Mouse (Mus musculus): Measurements from ENCODE around the gene Clcnka. TPM values are rescaled to one million over a fixed set of nuclear protein-coding genes. Genes with fewer than 3 reads are reported as not detected.

Clcnka gene
- polyA plus RNA-seq, 1 experiment from 2014 or later: not detected

DNA sequence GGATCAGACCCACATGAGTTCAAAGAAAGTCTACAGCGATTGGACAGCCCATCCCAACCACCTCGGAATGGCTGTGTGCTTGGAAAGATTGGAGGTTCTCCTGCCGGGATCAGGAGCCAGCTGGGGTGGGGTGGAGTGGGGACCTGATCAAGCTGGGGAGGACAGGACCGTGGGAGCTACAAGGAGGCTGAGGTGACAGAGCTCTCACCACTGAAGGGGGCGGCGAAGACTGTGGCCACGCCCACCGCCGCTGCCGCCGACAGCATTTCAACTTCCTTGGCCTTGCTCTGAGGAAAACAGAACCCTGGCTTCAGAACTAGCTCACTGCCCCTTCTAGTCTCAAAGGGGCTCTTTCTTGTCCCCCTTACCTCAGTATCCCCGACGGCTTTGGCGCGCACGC, 3.8 kb downstream of the Clcnka start:
- 14% methylated on average over 16 of the region's 16 CpGs for WGBS
- no peak for ATAC-seq (ENCODE audit: low FRiP score)
- H3K4me1 ChIP-seq: peaks cover 4% of the 10 kb centered on the region; the same call in 1 of the 2 replicates
- H3K9me3 ChIP-seq (replicated peaks): no peaks in the 10 kb centered on the region
- no peak overlapping the region for H3K9ac ChIP-seq (replicated peaks)
- H3K4me3 ChIP-seq (replicated peaks): no peak overlapping the region
- H3K27ac ChIP-seq (replicated peaks): no peak overlapping the region
- peaks cover 9% of the 10 kb centered on the region; the same call in 1 of the 2 replicates for H3K27me3 ChIP-seq (replicated peaks)
- no peaks in the 10 kb centered on the region for H3K36me3 ChIP-seq
- H3K4me2 ChIP-seq: peak overlapping the region; percentile 30; the same call in 1 of the 2 replicates

DNA sequence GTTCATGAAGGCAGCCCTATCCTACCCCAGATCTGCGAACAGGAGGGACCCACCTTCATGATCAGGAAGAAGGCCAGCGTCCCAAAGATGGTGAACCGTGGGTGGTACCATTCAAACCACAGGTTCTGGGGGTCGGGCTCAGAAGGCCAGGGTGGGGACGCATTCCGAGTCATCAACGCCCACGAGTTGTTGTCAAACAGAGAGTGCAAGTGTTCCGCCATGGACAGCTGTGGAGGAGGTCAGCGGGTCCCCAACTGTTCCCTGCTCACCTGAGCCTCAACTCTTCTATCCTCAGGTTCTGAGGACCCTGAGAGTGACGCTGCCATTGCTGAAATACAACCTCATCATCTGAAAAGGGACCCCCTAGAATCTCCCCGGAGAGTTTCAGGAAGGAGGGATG, 7.2 kb downstream of the Clcnka start:
- Histone ChIP-seq H3K4me3 (replicated peaks) (no peak overlapping the region), H3K9ac (replicated peaks) (no peak overlapping the region), H3K9me3 (replicated peaks) (no peaks in the 10 kb centered on the region), H3K4me1 (peaks cover 4% of the 10 kb centered on the region; the same call in 1 of the 2 replicates), H3K27me3 (replicated peaks) (peaks cover 9% of the 10 kb centered on the region; the same call in 1 of the 2 replicates), H3K36me3 (no peaks in the 10 kb centered on the region), H3K27ac (replicated peaks) (no peak overlapping the region), H3K4me2 (no peak overlapping the region)
- 82% methylated on average over 12 of the region's 12 CpGs for WGBS
- ATAC-seq (ENCODE audit: low FRiP score): no peak

DNA sequence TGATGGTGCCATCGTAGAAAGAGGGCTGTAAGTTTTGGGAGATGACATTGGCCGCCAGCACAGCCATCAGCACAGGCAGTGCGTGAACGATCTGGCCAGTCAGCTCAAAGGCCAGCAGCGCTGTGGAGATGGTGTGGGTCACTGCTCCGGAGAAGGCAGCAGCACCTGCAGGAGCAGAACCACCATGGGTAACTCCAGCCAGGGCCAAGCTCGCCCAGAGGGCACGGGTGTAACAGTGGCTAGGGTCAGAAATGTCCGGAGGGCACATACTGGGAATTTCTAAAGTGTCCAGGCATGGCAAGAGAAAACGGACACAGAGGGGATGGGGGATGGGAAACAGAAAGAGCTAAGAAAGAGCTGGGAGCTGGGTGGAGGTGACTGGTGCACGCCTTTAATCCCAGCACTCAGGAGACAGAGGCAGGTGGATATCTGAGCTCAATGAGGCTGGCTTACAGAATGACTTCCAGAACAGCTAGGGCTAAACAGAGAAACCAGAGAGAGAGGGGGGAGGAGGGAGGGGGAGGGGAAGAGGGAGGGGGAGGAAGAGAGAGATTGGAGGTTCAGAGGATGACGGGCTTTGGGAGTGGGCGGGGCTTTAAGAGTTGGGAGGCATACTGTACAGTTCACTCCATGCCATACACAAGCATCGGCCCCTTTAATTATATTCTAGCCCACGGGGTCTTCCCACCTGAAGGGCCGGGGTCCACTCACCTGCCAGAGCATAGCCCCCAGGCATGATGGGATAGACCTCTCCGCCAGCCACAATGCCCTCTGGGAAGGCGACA, 9.0 kb downstream of the Clcnka start:
- Histone ChIP-seq H3K9ac (replicated peaks) (no peak overlapping the region), H3K9me3 (replicated peaks) (no peaks in the 10 kb centered on the region), H3K4me2 (no peak overlapping the region), H3K27me3 (replicated peaks) (peaks cover 7% of the 10 kb centered on the region), H3K27ac (replicated peaks) (no peak overlapping the region), H3K36me3 (no peaks in the 10 kb centered on the region), H3K4me3 (replicated peaks) (no peak overlapping the region), H3K4me1 (0 out of 2 replicates have a peak, but pooled peaks cover 3% of the 10 kb centered on the region)
- ATAC-seq (ENCODE audit: low FRiP score): no peak
- WGBS: 82% methylated on average over 18 of the region's 18 CpGs

DNA sequence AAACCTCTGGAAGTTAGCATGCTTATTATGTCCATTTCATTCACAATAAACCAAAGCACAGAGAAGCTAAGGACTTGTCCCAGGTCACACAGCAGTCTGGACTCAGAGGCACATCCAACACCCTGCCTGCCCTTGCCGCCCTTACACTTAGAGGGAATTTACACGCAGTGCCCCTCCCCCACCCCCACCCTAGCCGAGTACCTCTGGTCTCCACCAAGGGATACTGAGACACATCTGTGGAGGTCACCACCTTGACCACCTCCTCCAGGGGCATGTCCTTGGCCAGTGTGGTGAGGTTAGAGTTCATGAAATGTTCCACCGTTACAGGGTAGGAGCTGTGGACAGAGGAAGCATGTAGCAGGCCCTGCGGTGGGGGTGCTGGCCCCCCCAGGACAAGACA, 10.6 kb downstream of the Clcnka start:
- Histone ChIP-seq H3K27me3 (replicated peaks) (peaks cover 19% of the 10 kb centered on the region), H3K27ac (replicated peaks) (no peak overlapping the region), H3K36me3 (no peaks in the 10 kb centered on the region), H3K4me3 (replicated peaks) (no peak overlapping the region), H3K4me1 (peaks cover 4% of the 10 kb centered on the region; the same call in 1 of the 2 replicates), H3K9ac (replicated peaks) (no peak overlapping the region), H3K4me2 (no peak overlapping the region), H3K9me3 (replicated peaks) (no peaks in the 10 kb centered on the region)
- WGBS: 69% methylated on average over 5 of the region's 5 CpGs
- ATAC-seq (ENCODE audit: low FRiP score): no peak

DNA sequence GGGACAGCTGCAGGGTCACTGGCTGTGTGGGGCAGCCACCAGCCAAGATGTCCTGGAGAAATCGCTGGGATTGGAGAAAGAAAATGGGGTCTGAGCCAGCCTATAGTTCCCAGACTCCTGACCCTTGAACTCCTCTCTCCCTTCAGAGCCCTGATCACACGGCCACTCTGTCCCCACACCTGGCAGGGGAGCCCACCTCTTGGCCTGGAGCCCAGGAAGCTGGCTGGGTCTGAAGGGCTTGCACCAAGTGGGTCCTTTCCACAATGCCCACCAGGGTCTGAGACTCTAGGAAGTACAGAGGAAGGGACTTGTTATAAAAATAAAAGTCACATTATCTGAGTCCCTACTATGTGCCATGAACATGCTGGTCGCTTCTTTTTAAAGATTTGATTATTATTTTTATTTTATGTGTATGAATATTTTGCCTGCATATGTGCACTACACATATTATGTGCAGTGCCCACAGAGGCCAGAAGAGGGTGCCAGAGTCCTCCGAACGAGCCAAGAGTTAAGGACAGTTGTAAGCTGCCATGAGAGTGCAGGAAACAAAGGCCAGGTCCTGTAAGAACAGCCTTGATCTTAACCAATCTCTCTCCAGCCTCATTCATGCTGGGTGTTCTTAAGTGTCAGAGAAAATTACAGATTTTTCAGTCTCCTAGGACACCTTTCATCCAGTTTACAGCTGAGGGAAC, 11.3 kb downstream of the Clcnka start:
- Histone ChIP-seq H3K27ac (replicated peaks) (no peak overlapping the region), H3K4me3 (replicated peaks) (no peak overlapping the region), H3K9ac (replicated peaks) (no peak overlapping the region), H3K36me3 (no peaks in the 10 kb centered on the region), H3K4me1 (peaks cover 11% of the 10 kb centered on the region), H3K9me3 (replicated peaks) (no peaks in the 10 kb centered on the region), H3K27me3 (replicated peaks) (peaks cover 26% of the 10 kb centered on the region), H3K4me2 (no peak overlapping the region)
- peak; percentile 48; the same call in 1 of the 2 replicates for ATAC-seq (ENCODE audit: low FRiP score)
- WGBS: 16% methylated on average over 5 of the region's 5 CpGs

DNA sequence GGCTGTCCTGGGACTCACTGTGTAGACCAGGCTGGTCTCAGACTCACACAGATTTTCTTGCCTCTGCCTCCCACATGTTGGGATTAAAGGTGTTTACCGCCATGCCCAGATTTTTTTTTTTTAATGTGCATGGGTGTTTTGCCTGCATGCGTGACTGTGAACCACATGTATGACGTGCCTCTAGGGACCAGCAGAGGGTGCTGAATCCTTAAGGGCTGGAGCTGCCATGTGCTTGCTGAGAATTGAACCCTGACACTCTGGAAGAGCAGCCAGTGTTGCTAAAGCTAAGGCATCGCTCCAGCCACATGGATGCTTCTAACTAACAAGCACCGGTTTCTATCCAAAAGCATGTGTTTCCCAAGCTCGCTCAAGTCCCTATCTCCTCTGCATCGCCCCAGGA, 12.4 kb downstream of the Clcnka start:
- H3K9ac ChIP-seq (replicated peaks): no peak overlapping the region
- 80% methylated on average over 7 of the region's 7 CpGs for WGBS
- H3K4me2 ChIP-seq: no peak overlapping the region
- 0 out of 2 replicates have a peak, but pooled peaks cover 4% of the 10 kb centered on the region for H3K36me3 ChIP-seq
- H3K27ac ChIP-seq (replicated peaks): no peak overlapping the region
- H3K27me3 ChIP-seq (replicated peaks): peaks cover 37% of the 10 kb centered on the region
- peaks cover 15% of the 10 kb centered on the region for H3K4me1 ChIP-seq
- H3K9me3 ChIP-seq (replicated peaks): no peaks in the 10 kb centered on the region
- no peak for ATAC-seq (ENCODE audit: low FRiP score)
- no peak overlapping the region for H3K4me3 ChIP-seq (replicated peaks)

DNA sequence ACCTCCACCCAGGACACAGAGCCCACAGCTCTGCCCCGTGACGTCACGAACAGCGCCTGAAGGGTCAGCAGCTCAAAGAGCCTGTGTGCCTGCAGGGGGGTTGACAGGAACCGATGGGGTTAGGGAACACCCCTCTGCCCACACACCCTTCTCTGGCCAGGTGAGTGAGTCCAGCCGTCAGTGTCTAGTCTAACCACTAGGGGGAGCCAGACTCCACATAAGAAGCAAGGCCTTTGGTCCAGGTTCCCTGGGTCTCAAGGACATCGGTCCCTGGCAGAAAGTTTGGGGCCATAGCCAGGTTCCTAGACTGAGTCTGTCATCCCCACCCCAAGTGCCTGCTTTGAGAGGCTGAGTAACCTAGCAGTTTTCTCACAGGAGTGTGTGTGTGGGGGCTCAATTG, 13.2 kb downstream of the Clcnka start:
- ATAC-seq (ENCODE audit: low FRiP score): peak; percentile 2; the same call in 1 of the 2 replicates
- no peak overlapping the region for H3K9ac ChIP-seq (replicated peaks)
- 0% methylated on average over 7 of the region's 7 CpGs for WGBS
- H3K4me3 ChIP-seq (replicated peaks): no peak overlapping the region
- no peak overlapping the region for H3K4me2 ChIP-seq
- peaks cover 15% of the 10 kb centered on the region for H3K4me1 ChIP-seq
- no peak overlapping the region for H3K27ac ChIP-seq (replicated peaks)
- peaks cover 44% of the 10 kb centered on the region for H3K27me3 ChIP-seq (replicated peaks)
- H3K9me3 ChIP-seq (replicated peaks): no peaks in the 10 kb centered on the region
- H3K36me3 ChIP-seq: 0 out of 2 replicates have a peak, but pooled peaks cover 6% of the 10 kb centered on the region

DNA sequence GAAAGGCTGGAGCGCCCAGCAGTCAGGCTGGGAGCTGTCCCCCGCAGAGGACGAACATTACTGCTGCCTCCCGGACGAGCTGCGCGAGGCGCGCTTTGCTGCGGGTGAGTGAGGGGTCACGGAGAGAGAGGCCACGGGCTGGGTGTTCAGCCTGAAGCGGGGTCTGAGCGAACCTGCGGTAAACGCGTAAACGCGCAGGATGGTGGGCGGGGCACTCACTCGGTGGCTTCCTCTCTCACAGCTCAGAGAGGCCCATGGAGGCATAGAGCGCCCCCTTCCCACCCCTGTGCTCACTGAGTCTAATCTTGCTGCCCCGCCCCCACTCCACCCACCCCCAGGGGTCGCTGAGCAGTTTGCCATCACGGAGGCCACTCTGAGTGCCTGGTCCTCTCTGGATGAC, 16.1 kb downstream of the Clcnka start:
- Histone ChIP-seq H3K27ac (replicated peaks) (no peak overlapping the region), H3K9ac (replicated peaks) (no peak overlapping the region), H3K4me2 (peak overlapping the region; percentile 57), H3K27me3 (replicated peaks) (peaks cover 45% of the 10 kb centered on the region), H3K4me1 (peaks cover 15% of the 10 kb centered on the region), H3K4me3 (replicated peaks) (peak overlapping the region; percentile 30), H3K36me3 (0 out of 2 replicates have a peak, but pooled peaks cover 6% of the 10 kb centered on the region), H3K9me3 (replicated peaks) (no peaks in the 10 kb centered on the region)
- no peak for ATAC-seq (ENCODE audit: low FRiP score)
- 2% methylated on average over 25 of the region's 25 CpGs for WGBS

DNA sequence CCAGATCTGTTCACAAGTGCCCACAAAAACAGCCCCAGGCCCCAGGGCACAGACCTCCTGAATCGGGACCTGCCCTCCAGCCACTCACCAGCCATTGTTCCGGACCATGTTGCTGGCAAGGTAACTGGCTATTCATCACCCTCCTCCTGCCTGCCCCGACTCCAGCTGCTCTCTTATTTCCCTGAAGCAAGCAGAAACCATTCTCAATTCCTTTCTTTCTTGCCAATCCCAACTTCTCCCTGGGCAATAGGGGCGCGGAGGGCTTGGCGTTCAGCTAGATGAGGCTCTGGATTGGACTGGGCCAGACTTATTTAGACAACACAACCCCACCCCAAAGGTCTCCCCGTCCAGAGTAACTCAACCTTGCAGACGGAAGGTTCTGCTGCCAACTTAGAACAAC, 18.9 kb downstream of the Clcnka start:
- Histone ChIP-seq H3K4me3 (replicated peaks) (no peak overlapping the region), H3K9me3 (replicated peaks) (no peaks in the 10 kb centered on the region), H3K36me3 (0 out of 2 replicates have a peak, but pooled peaks cover 6% of the 10 kb centered on the region), H3K27me3 (replicated peaks) (peaks cover 44% of the 10 kb centered on the region), H3K4me1 (peaks cover 12% of the 10 kb centered on the region), H3K4me2 (no peak overlapping the region), H3K27ac (replicated peaks) (no peak overlapping the region), H3K9ac (replicated peaks) (no peak overlapping the region)
- ATAC-seq (ENCODE audit: low FRiP score): no peak
- WGBS: 38% methylated on average over 8 of the region's 8 CpGs

DNA sequence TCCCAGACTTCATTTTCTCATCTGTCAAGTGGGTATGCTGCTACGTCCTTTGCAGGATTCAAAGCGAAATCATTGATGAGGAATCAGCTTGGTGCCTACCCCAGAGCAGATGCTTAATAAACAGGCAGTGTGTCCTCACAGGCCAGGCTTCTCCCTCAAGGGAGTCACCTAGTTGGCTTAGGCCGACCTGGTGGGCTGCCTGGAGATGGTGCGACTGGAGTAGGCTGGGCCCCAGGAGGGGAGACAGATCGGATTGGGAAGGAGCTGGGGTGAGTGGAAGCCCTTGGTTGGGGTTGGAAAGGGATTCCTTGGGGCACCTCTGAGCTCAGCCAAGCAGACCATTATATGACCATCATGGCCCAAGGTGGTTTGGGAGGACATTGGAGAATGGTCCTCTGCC, 26.1 kb downstream of the Clcnka start:
- no peak overlapping the region for H3K4me2 ChIP-seq
- H3K9me3 ChIP-seq (replicated peaks): no peaks in the 10 kb centered on the region
- ATAC-seq (ENCODE audit: low FRiP score): no peak
- H3K4me3 ChIP-seq (replicated peaks): no peak overlapping the region
- 91% methylated on average over 5 of the region's 5 CpGs for WGBS
- H3K27ac ChIP-seq (replicated peaks): no peak overlapping the region
- H3K9ac ChIP-seq (replicated peaks): no peak overlapping the region
- H3K36me3 ChIP-seq: no peaks in the 10 kb centered on the region
- H3K27me3 ChIP-seq (replicated peaks): no peaks in the 10 kb centered on the region
- peaks cover 11% of the 10 kb centered on the region; the same call in 1 of the 2 replicates for H3K4me1 ChIP-seq

DNA sequence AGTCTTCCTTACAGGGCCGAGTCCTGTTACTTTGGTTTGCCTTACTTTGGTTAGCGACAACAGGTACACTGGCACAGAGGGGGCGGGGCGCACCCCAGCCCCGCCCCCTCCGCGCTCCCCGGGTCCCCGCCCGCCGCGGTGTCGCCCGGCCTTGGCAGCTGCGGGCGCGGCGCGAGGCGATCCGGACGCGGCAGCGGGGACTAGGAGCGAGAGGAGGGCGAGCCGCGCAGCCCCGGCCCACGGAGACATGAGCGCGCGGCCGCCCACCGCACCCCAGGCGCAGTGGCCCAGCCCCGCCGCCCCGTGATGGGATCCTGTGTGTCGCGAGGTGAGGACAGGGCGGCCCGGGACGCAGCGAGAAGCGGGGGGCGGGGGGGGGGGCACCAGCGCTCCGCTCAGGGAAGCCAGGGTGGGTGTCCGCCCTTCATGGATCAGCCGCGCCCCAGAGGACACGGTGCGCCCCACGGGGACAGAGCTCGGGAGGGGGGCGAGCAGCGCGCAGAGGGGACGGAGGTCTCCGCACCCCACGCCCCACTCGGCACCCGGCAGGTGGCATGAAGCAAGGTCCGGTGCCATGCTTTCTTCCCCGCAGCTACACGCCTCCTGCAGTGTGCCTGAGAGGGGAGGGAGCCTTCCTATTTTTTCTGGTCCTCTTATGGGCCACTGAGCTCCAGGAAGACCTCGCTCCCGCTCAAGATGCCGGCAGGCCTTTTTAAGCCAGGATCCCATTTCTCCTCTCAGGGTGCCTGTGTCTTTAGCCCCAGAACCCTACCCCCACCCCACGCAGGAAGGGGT, 30.3 kb downstream of the Clcnka start, which contains the start of gene Fam131c:
TSS of gene Fam131c (plus strand) at position 224 of the 795 bp plus-strand sequence.
- H3K9ac ChIP-seq (replicated peaks): peak within 1 kb of the TSS; percentile 57
- peak within 1 kb of the TSS; percentile 50 for H3K4me3 ChIP-seq (replicated peaks)
- ATAC-seq (ENCODE audit: low FRiP score): peak; percentile 73
- H3K4me2 ChIP-seq: peak within 1 kb of the TSS; percentile 79
- no peaks in the 10 kb centered on the region for H3K9me3 ChIP-seq (replicated peaks)
- H3K27ac ChIP-seq (replicated peaks): no peak within 1 kb of the TSS
- peaks cover 25% of the 10 kb centered on the region for H3K27me3 ChIP-seq (replicated peaks)
- no peaks in the 10 kb centered on the region for H3K36me3 ChIP-seq
- H3K4me1 ChIP-seq: peaks cover 11% of the 10 kb centered on the region; the same call in 1 of the 2 replicates
- under 1% methylated on average over 51 of the region's 71 CpGs for WGBS
